Mouse (Mus musculus): Measurements from ENCODE around the gene Fndc5. TPM values are rescaled to one million over a fixed set of nuclear protein-coding genes. Genes with fewer than 3 reads are reported as not detected.

The Fndc5 gene
- 0.93 and 1.1 TPM in 2 replicates for polyA plus RNA-seq (2015; fragmentation: Nextera tagmentation; extraction: Ambion mirVana)

- Histone ChIP-seq H3K27ac (no peak within 1 kb of the TSS), H3K4me2 (peak within 1 kb of the TSS; percentile 94), H3K27me3 (peaks cover 47% of the 10 kb centered on the region), H3K4me1 (peaks cover 23% of the 10 kb centered on the region), H3K9me3 (replicated peaks) (no peaks in the 10 kb centered on the region), H3K36me3 (ENCODE audit: poor library complexity, severe bottlenecking) (no peaks in the 10 kb centered on the region), H3K4me3 (peak within 1 kb of the TSS; percentile 56), H3K9ac (peak within 1 kb of the TSS; percentile 74)
- ATAC-seq, result 0 out of 2 replicates have a peak, but pooled peaks have one; percentile 48
- WGBS, result 1% methylated on average over 38 of the region's 80 CpGs
These were observed at the start of gene Fndc5 for GRCm38 (mm10) chr4:129136579-129137391. Gene Fndc5 (plus strand): TSS chr4:129136999.

- peaks cover 20% of the 10 kb centered on the region for H3K36me3 ChIP-seq (ENCODE audit: poor library complexity, severe bottlenecking)
- ATAC-seq, result no peak
- H3K9me3 ChIP-seq (replicated peaks), result no peaks in the 10 kb centered on the region
- no peak overlapping the region for H3K27ac ChIP-seq
- H3K27me3 ChIP-seq, result no peaks in the 10 kb centered on the region
- H3K9ac ChIP-seq, result no peak overlapping the region
- no peaks in the 10 kb centered on the region for H3K4me1 ChIP-seq
- WGBS, result 48% methylated on average over 5 of the region's 5 CpGs
- H3K4me2 ChIP-seq, result no peak overlapping the region
- H3K4me3 ChIP-seq, result no peak overlapping the region
These were observed 48.9 kb upstream of the Fndc5 start for GRCm38 (mm10) chr4:129087850-129088249.

- H3K27me3 ChIP-seq, result peaks cover 6% of the 10 kb centered on the region; the same call in 1 of the 2 replicates
- no peak overlapping the region for H3K4me2 ChIP-seq
- no peak for ATAC-seq
- no peak overlapping the region for H3K9ac ChIP-seq
- H3K9me3 ChIP-seq (replicated peaks), result no peaks in the 10 kb centered on the region
- WGBS, result 37% methylated on average over 15 of the region's 15 CpGs
- H3K4me1 ChIP-seq, result no peaks in the 10 kb centered on the region
- H3K27ac ChIP-seq, result no peak overlapping the region
- H3K4me3 ChIP-seq, result no peak overlapping the region
- no peaks in the 10 kb centered on the region for H3K36me3 ChIP-seq (ENCODE audit: poor library complexity, severe bottlenecking)
These were observed 41.5 kb upstream of the Fndc5 start for GRCm38 (mm10) chr4:129095276-129095675.

GRCm38 (mm10) chr4:129097006-129097405 lies 39.8 kb upstream of the Fndc5 start:
- Histone ChIP-seq H3K4me3 (no peak overlapping the region), H3K27ac (no peak overlapping the region), H3K9me3 (replicated peaks) (no peaks in the 10 kb centered on the region), H3K4me2 (no peak overlapping the region), H3K36me3 (ENCODE audit: poor library complexity, severe bottlenecking) (no peaks in the 10 kb centered on the region), H3K9ac (no peak overlapping the region), H3K4me1 (no peaks in the 10 kb centered on the region), H3K27me3 (peaks cover 6% of the 10 kb centered on the region; the same call in 1 of the 2 replicates)
- 70% methylated on average over 7 of the region's 7 CpGs for WGBS
- no peak for ATAC-seq

GRCm38 (mm10) chr4:129102133-129102829 lies 34.5 kb upstream of the Fndc5 start:
- Histone ChIP-seq H3K9me3 (replicated peaks) (no peaks in the 10 kb centered on the region), H3K9ac (no peak overlapping the region), H3K4me3 (no peak overlapping the region), H3K27ac (no peak overlapping the region), H3K27me3 (peaks cover 47% of the 10 kb centered on the region), H3K4me2 (no peak overlapping the region), H3K36me3 (ENCODE audit: poor library complexity, severe bottlenecking) (no peaks in the 10 kb centered on the region), H3K4me1 (peaks cover 6% of the 10 kb centered on the region; the same call in 1 of the 2 replicates)
- no peak for ATAC-seq
- 84% methylated on average over 14 of the region's 14 CpGs for WGBS

- ATAC-seq, result no peak
- no peaks in the 10 kb centered on the region for H3K36me3 ChIP-seq (ENCODE audit: poor library complexity, severe bottlenecking)
- 1% methylated on average over 40 of the region's 40 CpGs for WGBS
- H3K4me1 ChIP-seq, result peaks cover 6% of the 10 kb centered on the region; the same call in 1 of the 2 replicates
- H3K4me3 ChIP-seq, result peak within 1 kb of the TSS; percentile 25
- H3K27me3 ChIP-seq, result peaks cover 61% of the 10 kb centered on the region
- no peak within 1 kb of the TSS for H3K27ac ChIP-seq
- H3K4me2 ChIP-seq, result peak within 1 kb of the TSS; percentile 52
- H3K9ac ChIP-seq, result peak within 1 kb of the TSS; percentile 34; the same call in 1 of the 2 replicates
- H3K9me3 ChIP-seq (replicated peaks), result no peaks in the 10 kb centered on the region
These were observed 31.4 kb upstream of the Fndc5 start, which contains the start of gene Tmem54 for GRCm38 (mm10) chr4:129105356-129105755. Gene Tmem54 (plus strand): TSS chr4:129105548.

GRCm38 (mm10) chr4:129106073-129106472 lies 30.7 kb upstream of the Fndc5 start:
- peaks cover 6% of the 10 kb centered on the region; the same call in 1 of the 2 replicates for H3K4me1 ChIP-seq
- no peak overlapping the region for H3K4me3 ChIP-seq
- 23% methylated on average over 9 of the region's 9 CpGs for WGBS
- H3K36me3 ChIP-seq (ENCODE audit: poor library complexity, severe bottlenecking), result no peaks in the 10 kb centered on the region
- no peaks in the 10 kb centered on the region for H3K9me3 ChIP-seq (replicated peaks)
- H3K9ac ChIP-seq, result no peak overlapping the region
- ATAC-seq, result no peak
- no peak overlapping the region for H3K4me2 ChIP-seq
- H3K27ac ChIP-seq, result no peak overlapping the region
- peaks cover 61% of the 10 kb centered on the region for H3K27me3 ChIP-seq

- H3K4me3 ChIP-seq, result no peak overlapping the region
- no peak overlapping the region for H3K4me2 ChIP-seq
- H3K9ac ChIP-seq, result no peak overlapping the region
- no peaks in the 10 kb centered on the region for H3K9me3 ChIP-seq (replicated peaks)
- H3K36me3 ChIP-seq (ENCODE audit: poor library complexity, severe bottlenecking), result no peaks in the 10 kb centered on the region
- WGBS, result 70% methylated on average over 10 of the region's 10 CpGs
- H3K27me3 ChIP-seq, result peaks cover 60% of the 10 kb centered on the region
- peaks cover 13% of the 10 kb centered on the region for H3K4me1 ChIP-seq
- no peak overlapping the region for H3K27ac ChIP-seq
- no peak for ATAC-seq
These were observed 29.4 kb upstream of the Fndc5 start for GRCm38 (mm10) chr4:129107348-129107899.

GRCm38 (mm10) chr4:129108624-129109023 lies 28.2 kb upstream of the Fndc5 start:
- Histone ChIP-seq H3K36me3 (ENCODE audit: poor library complexity, severe bottlenecking) (no peaks in the 10 kb centered on the region), H3K4me3 (no peak overlapping the region), H3K4me2 (no peak overlapping the region), H3K27ac (no peak overlapping the region), H3K9ac (no peak overlapping the region), H3K9me3 (replicated peaks) (no peaks in the 10 kb centered on the region), H3K4me1 (peaks cover 23% of the 10 kb centered on the region), H3K27me3 (peaks cover 51% of the 10 kb centered on the region)
- 89% methylated on average over 7 of the region's 7 CpGs for WGBS
- no peak for ATAC-seq

GRCm38 (mm10) chr4:129110804-129111203 lies 26.0 kb upstream of the Fndc5 start:
- H3K9ac ChIP-seq, result no peak overlapping the region
- WGBS, result 93% methylated on average over 6 of the region's 6 CpGs

GRCm38 (mm10) chr4:129111350-129111749 lies 25.4 kb upstream of the Fndc5 start:
- Histone ChIP-seq H3K4me1 (peaks cover 34% of the 10 kb centered on the region), H3K27me3 (peaks cover 24% of the 10 kb centered on the region), H3K27ac (no peak overlapping the region), H3K9ac (no peak overlapping the region), H3K9me3 (replicated peaks) (no peaks in the 10 kb centered on the region), H3K36me3 (ENCODE audit: poor library complexity, severe bottlenecking) (no peaks in the 10 kb centered on the region), H3K4me3 (no peak overlapping the region), H3K4me2 (no peak overlapping the region)
- WGBS, result 59% methylated on average over 11 of the region's 11 CpGs
- no peak for ATAC-seq

More at GRCm38 (mm10) chr4:129110804-129111203, 26.0 kb upstream of the Fndc5 start:
- peaks cover 30% of the 10 kb centered on the region for H3K27me3 ChIP-seq
- H3K27ac ChIP-seq, result no peak overlapping the region
- H3K4me2 ChIP-seq, result no peak overlapping the region
- no peaks in the 10 kb centered on the region for H3K9me3 ChIP-seq (replicated peaks)
- H3K4me3 ChIP-seq, result no peak overlapping the region
- no peak for ATAC-seq
- peaks cover 31% of the 10 kb centered on the region for H3K4me1 ChIP-seq
- H3K36me3 ChIP-seq (ENCODE audit: poor library complexity, severe bottlenecking), result no peaks in the 10 kb centered on the region

GRCm38 (mm10) chr4:129112231-129112630 lies 24.6 kb upstream of the Fndc5 start:
- ATAC-seq, result no peak
- Histone ChIP-seq H3K4me1 (peaks cover 34% of the 10 kb centered on the region), H3K9me3 (replicated peaks) (no peaks in the 10 kb centered on the region), H3K9ac (no peak overlapping the region), H3K27ac (no peak overlapping the region), H3K36me3 (ENCODE audit: poor library complexity, severe bottlenecking) (no peaks in the 10 kb centered on the region), H3K4me3 (no peak overlapping the region), H3K4me2 (no peak overlapping the region), H3K27me3 (peaks cover 15% of the 10 kb centered on the region)
- 69% methylated on average over 13 of the region's 13 CpGs for WGBS

All from forebrain, embryonic 13.5 days (tissue).